27 mouse cellular contexts compared by ENCODE assay signal in the genomic region with DNA sequence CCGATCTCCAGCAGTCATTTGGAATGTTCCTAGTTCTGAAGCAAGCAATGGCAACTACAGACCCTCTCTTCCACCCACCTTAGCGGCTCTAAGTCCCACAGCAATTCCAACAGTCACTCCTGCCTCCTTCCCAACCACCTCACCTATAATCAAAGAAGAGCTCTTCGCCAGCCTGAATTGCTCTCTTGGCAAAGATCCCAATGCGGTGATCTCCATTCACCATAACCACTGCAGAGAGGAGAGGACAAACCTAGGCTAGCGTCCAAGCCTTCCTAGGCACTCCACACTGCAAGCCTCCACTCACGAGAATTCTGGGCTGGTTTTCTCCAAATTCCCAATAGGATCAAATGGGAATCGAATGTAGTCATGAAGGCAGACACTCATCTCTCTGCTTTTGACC. TPM values are rescaled to one million over a fixed set of nuclear protein-coding genes. Genes with fewer than 3 reads are reported as not detected.
DNase-seq lines count a peak whose midpoint lies in the region; ATAC-seq lines count a peak whose summit lies in the region.
"Had no signal": no experiment of that assay in that cellular context is flagged by ENCODE, and none has a peak within 500 bp of the region (broad histone marks: within the 10 kb centered on the region; RNA-seq: fewer than 3 reads in every experiment).

No protein-coding gene starts in this region.

- peaks cover 42% of the 10 kb centered on the region for H3K4me1 ChIP-seq in hindbrain, embryonic 10.5 days (replicated peaks)
- H3K4me1 ChIP-seq in hindbrain, embryonic 14.5 days (replicated peaks; ENCODE audit: control insufficient read depth, insufficient read depth, low read length): peaks cover 18% of the 10 kb centered on the region

- H3K9me3 ChIP-seq in hindbrain, embryonic 10.5 days: no peaks in the 10 kb centered on the region
- no peaks in the 10 kb centered on the region for H3K9me3 ChIP-seq in hindbrain, embryonic 14.5 days (ENCODE audit: control insufficient read depth, low read length)
- H3K9me3 ChIP-seq: embryonic facial prominence, embryonic 12.5 days; embryonic facial prominence, embryonic 15.5 days; forebrain, embryonic 15.5 days; heart, embryonic 10.5 days; heart, embryonic 13.5 days; hindbrain, embryonic 12.5 days; intestine, embryonic 15.5 days had no signal

- H3K4me3 ChIP-seq in hindbrain, embryonic 10.5 days: no peak overlapping the region
- H3K4me3 ChIP-seq in hindbrain, embryonic 14.5 days (replicated peaks; ENCODE audit: low read length): no peak overlapping the region
- H3K4me3 ChIP-seq: embryonic facial prominence, embryonic 12.5 days; embryonic facial prominence, embryonic 15.5 days; forebrain, embryonic 15.5 days; heart, adult 2 months; heart, embryonic 10.5 days; heart, embryonic 13.5 days; hindbrain, embryonic 12.5 days; intestine, embryonic 15.5 days had no signal

- 89% methylated on average over 7 of the region's 7 CpGs for WGBS in hindbrain, embryonic 10.5 days
- 89% methylated on average over 7 of the region's 7 CpGs for WGBS in hindbrain, embryonic 14.5 days

- H3K27me3 ChIP-seq in hindbrain, embryonic 10.5 days (ENCODE audit: insufficient read depth, poor library complexity, severe bottlenecking): no peaks in the 10 kb centered on the region
- no peaks in the 10 kb centered on the region for H3K27me3 ChIP-seq in hindbrain, embryonic 14.5 days (ENCODE audit: control insufficient read depth, insufficient read depth, low read length)
- H3K27me3 ChIP-seq: embryonic facial prominence, embryonic 12.5 days; embryonic facial prominence, embryonic 15.5 days; forebrain, embryonic 15.5 days; heart, embryonic 13.5 days; hindbrain, embryonic 12.5 days; intestine, embryonic 15.5 days had no signal

- no peak overlapping the region for H3K4me2 ChIP-seq in hindbrain, embryonic 14.5 days (replicated peaks)
- H3K4me2 ChIP-seq: embryonic facial prominence, embryonic 12.5 days; embryonic facial prominence, embryonic 15.5 days; forebrain, embryonic 15.5 days; heart, embryonic 13.5 days; hindbrain, embryonic 12.5 days; intestine, embryonic 15.5 days had no signal

- DNase-seq in hindbrain, embryonic 10.5 days (ENCODE audit: low spot score): no peak
- DNase-seq in hindbrain, embryonic 14.5 days (ENCODE audit: low spot score): no peak
- peak; percentile 45 for DNase-seq in cerebellum, adult 8-10 months
- DNase-seq in cerebellum, postnatal 10 days: peak; percentile 53 to 59
- no peak for DNase-seq in yolk sac, embryonic 10.5 days (ENCODE audit: low spot score)
- DNase-seq: adrenal gland, adult 8-10 months; adrenal gland, postnatal 25 days; gastrocnemius, postnatal 25 days; heart, adult 2 months; heart, postnatal 14 days; heart, postnatal 4 days; kidney, adult 11 months; kidney, adult 8-10 months had no signal

- ATAC-seq in hindbrain, embryonic 14.5 days (ENCODE audit: low FRiP score): no peak
- no peak for ATAC-seq in granulocyte monocyte progenitor cell, adult 5-6 weeks (replicated peaks; ENCODE audit: poor library complexity, severe bottlenecking)
- ATAC-seq: activated CD4-positive, CD25-positive, alpha-beta regulatory T cell, adult 4 months; CD4-positive, CD25-positive, alpha-beta regulatory T cell, adult 4 months; forebrain, embryonic 15.5 days; hindbrain, embryonic 16.5 days; intestine, embryonic 15.5 days had no signal

- 0 out of 2 replicates have a peak overlapping the region, but pooled peaks have one; percentile 30 for H3K27ac ChIP-seq in hindbrain, embryonic 10.5 days
- no peak overlapping the region for H3K27ac ChIP-seq in hindbrain, embryonic 14.5 days
- H3K27ac ChIP-seq: embryonic facial prominence, embryonic 12.5 days; embryonic facial prominence, embryonic 15.5 days; forebrain, embryonic 15.5 days; heart, adult 2 months; heart, embryonic 10.5 days; hindbrain, embryonic 12.5 days; intestine, embryonic 15.5 days had no signal

- H3K9ac ChIP-seq in hindbrain, embryonic 14.5 days: no peak overlapping the region
- H3K9ac ChIP-seq: embryonic facial prominence, embryonic 12.5 days; embryonic facial prominence, embryonic 15.5 days; forebrain, embryonic 15.5 days; hindbrain, embryonic 12.5 days; intestine, embryonic 15.5 days had no signal

- H3K36me3 ChIP-seq in hindbrain, embryonic 10.5 days: peaks cover 40% of the 10 kb centered on the region
- peaks cover 43% of the 10 kb centered on the region for H3K36me3 ChIP-seq in hindbrain, embryonic 14.5 days (replicated peaks; ENCODE audit: control insufficient read depth, insufficient read depth)

RNA-seq across cellular contexts. Expression of gene Ccr10, which starts 17.8 kb away (rescaled TPM):
- 0.15 and 0.20 TPM in 2 replicates for polyA plus RNA-seq in hindbrain, embryonic 10.5 days (2016; fragmentation: Nextera tagmentation; extraction: Ambion mirVana)
- 0.23 and 0.25 TPM in 2 replicates for polyA plus RNA-seq in hindbrain, embryonic 14.5 days (2014; fragmentation: Nextera tagmentation; extraction: Ambion mirVana)
- not detected in 2 replicates for total RNA-seq in granulocyte monocyte progenitor cell, adult 5-6 weeks (2014; fragmentation: Nextera tagmentation)
- total RNA-seq in granulocyte monocyte progenitor cell, adult 5-6 weeks (2017): 0.09 TPM in 1 of 2 replicates, not detected in the other
- total RNA-seq: common myeloid progenitor, adult 5-6 weeks; gastrocnemius, adult 8-10 months; gastrocnemius, postnatal 25 days; heart, adult 2 months; heart, postnatal 14 days; heart, postnatal 4 days; MEL had no signal

RNA-seq across cellular contexts. Expression of gene Plekhh3, which starts 21.9 kb away (rescaled TPM):
- polyA plus RNA-seq in hindbrain, embryonic 10.5 days (2016; fragmentation: Nextera tagmentation; extraction: Ambion mirVana): 5.8 and 11.8 TPM in 2 replicates
- polyA plus RNA-seq in hindbrain, embryonic 14.5 days (2014; fragmentation: Nextera tagmentation; extraction: Ambion mirVana): 7.7 and 9.5 TPM in 2 replicates
- total RNA-seq in granulocyte monocyte progenitor cell, adult 5-6 weeks (2014; fragmentation: Nextera tagmentation): 1.4 TPM in 1 of 2 replicates, not detected in the other
- total RNA-seq in granulocyte monocyte progenitor cell, adult 5-6 weeks (2017): 0.47 TPM in 1 of 2 replicates, not detected in the other
- polyA plus RNA-seq: activated CD4-positive, CD25-positive, alpha-beta regulatory T cell, adult 4 months; CD4-positive, CD25-positive, alpha-beta regulatory T cell, adult 4 months had no signal

RNA-seq across cellular contexts. Expression of gene Cntnap1, which starts 22.8 kb away (rescaled TPM):
- 0.29 and 0.71 TPM in 2 replicates for polyA plus RNA-seq in hindbrain, embryonic 10.5 days (2016; fragmentation: Nextera tagmentation; extraction: Ambion mirVana)
- polyA plus RNA-seq in hindbrain, embryonic 14.5 days (2014; fragmentation: Nextera tagmentation; extraction: Ambion mirVana): 6.0 and 6.5 TPM in 2 replicates
- 0.41 and 0.83 TPM in 2 replicates for total RNA-seq in granulocyte monocyte progenitor cell, adult 5-6 weeks (2014; fragmentation: Nextera tagmentation)
- total RNA-seq in granulocyte monocyte progenitor cell, adult 5-6 weeks (2017): 0.36 and 0.65 TPM in 2 replicates
- total RNA-seq: MEL had no signal

RNA-seq across cellular contexts. Expression of gene Ezh1, which starts 33.2 kb away (rescaled TPM):
- 13.1 TPM in 2 replicates for polyA plus RNA-seq in hindbrain, embryonic 10.5 days (2016; fragmentation: Nextera tagmentation; extraction: Ambion mirVana)
- 26.9 and 37.2 TPM in 2 replicates for polyA plus RNA-seq in hindbrain, embryonic 14.5 days (2014; fragmentation: Nextera tagmentation; extraction: Ambion mirVana)
- total RNA-seq in granulocyte monocyte progenitor cell, adult 5-6 weeks (2014; fragmentation: Nextera tagmentation): 15.2 and 31.0 TPM in 2 replicates
- total RNA-seq in granulocyte monocyte progenitor cell, adult 5-6 weeks (2017): 13.6 and 17.7 TPM in 2 replicates

RNA-seq across cellular contexts. Expression of gene Tubg2, which starts 37.4 kb away (rescaled TPM):
- 2.8 and 4.8 TPM in 2 replicates for polyA plus RNA-seq in hindbrain, embryonic 10.5 days (2016; fragmentation: Nextera tagmentation; extraction: Ambion mirVana)
- 48.6 and 50.6 TPM in 2 replicates for polyA plus RNA-seq in hindbrain, embryonic 14.5 days (2014; fragmentation: Nextera tagmentation; extraction: Ambion mirVana)
- total RNA-seq in granulocyte monocyte progenitor cell, adult 5-6 weeks (2014; fragmentation: Nextera tagmentation): not detected in 2 replicates
- total RNA-seq in granulocyte monocyte progenitor cell, adult 5-6 weeks (2017): not detected in 2 replicates
- total RNA-seq: common myeloid progenitor, adult 5-6 weeks; MEL had no signal

Comparison
In these comparisons a context has a peak if more than half of its experiments do, and no peak if none do; other contexts are left out.
1. DNase-seq: peak in cerebellum, adult 8-10 months (single experiment) and cerebellum, postnatal 10 days (2 of 2); none in hindbrain, embryonic 10.5 days (single experiment), hindbrain, embryonic 14.5 days (single experiment) and yolk sac, embryonic 10.5 days (single experiment).